Mouse (Mus musculus): ENCODE data around the gene Eif2d.

The Eif2d gene

DNA sequence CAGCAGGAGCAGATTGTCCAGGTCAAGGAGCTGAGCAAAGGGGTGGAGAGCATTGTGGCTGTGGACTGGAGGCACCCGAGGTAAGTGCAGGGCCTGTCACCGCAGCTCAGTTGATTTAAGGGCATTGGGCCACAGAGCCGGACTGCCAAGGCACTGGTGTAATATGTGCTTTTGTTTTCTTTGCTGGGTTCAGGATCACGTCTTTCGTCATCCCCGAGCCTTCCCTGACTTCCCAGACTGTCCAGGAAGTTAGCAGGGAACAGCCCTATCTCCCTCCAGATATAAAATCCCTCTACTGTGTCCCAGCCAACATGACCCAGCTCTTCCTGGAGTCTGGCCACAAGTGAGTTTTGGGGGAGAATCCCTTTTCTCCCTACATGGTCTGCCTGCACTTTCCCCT, 11.4 kb downstream of the Eif2d start:
- Histone ChIP-seq H3K36me3 (ENCODE audit: control insufficient read depth, insufficient read depth, low read length, poor library complexity, severe bottlenecking) (peaks cover 28% of the 10 kb centered on the region), H3K27me3 (ENCODE audit: control insufficient read depth, insufficient read depth, low read length, poor library complexity, severe bottlenecking) (no peaks in the 10 kb centered on the region)
- DNase-seq (ENCODE audit: low read depth, low spot score) = no peak

- Histone ChIP-seq H3K36me3 (ENCODE audit: control insufficient read depth, insufficient read depth, low read length, poor library complexity, severe bottlenecking) (peaks cover 19% of the 10 kb centered on the region), H3K27me3 (ENCODE audit: control insufficient read depth, insufficient read depth, low read length, poor library complexity, severe bottlenecking) (no peaks in the 10 kb centered on the region)
- DNase-seq (ENCODE audit: low read depth, low spot score) = no peak
Measured at GRCm38 (mm10) chr1:131167612-131168011, 14.6 kb downstream of the Eif2d start.

GRCm38 (mm10) chr1:131173001-131173400, 20.0 kb downstream of the Eif2d start:
- H3K36me3 ChIP-seq (ENCODE audit: control insufficient read depth, insufficient read depth, low read length, poor library complexity, severe bottlenecking) = peaks cover 8% of the 10 kb centered on the region; the same call in 1 of the 2 replicates
- DNase-seq (ENCODE audit: low read depth, low spot score) = no peak
- H3K27me3 ChIP-seq (ENCODE audit: control insufficient read depth, insufficient read depth, low read length, poor library complexity, severe bottlenecking) = no peaks in the 10 kb centered on the region

GRCm38 (mm10) chr1:131173809-131174208, 20.8 kb downstream of the Eif2d start:
- H3K27me3 ChIP-seq (ENCODE audit: control insufficient read depth, insufficient read depth, low read length, poor library complexity, severe bottlenecking) = no peaks in the 10 kb centered on the region

GRCm38 (mm10) chr1:131174299-131174861, 21.4 kb downstream of the Eif2d start:
- H3K27me3 ChIP-seq (ENCODE audit: control insufficient read depth, insufficient read depth, low read length, poor library complexity, severe bottlenecking) = no peaks in the 10 kb centered on the region
- DNase-seq (ENCODE audit: low read depth, low spot score) = no peak
- H3K36me3 ChIP-seq (ENCODE audit: control insufficient read depth, insufficient read depth, low read length, poor library complexity, severe bottlenecking) = peaks cover 11% of the 10 kb centered on the region

More at GRCm38 (mm10) chr1:131173809-131174208, 20.8 kb downstream of the Eif2d start:
- no peak for DNase-seq (ENCODE audit: low read depth, low spot score)
- peaks cover 10% of the 10 kb centered on the region; the same call in 1 of the 2 replicates for H3K36me3 ChIP-seq (ENCODE audit: control insufficient read depth, insufficient read depth, low read length, poor library complexity, severe bottlenecking)

DNA sequence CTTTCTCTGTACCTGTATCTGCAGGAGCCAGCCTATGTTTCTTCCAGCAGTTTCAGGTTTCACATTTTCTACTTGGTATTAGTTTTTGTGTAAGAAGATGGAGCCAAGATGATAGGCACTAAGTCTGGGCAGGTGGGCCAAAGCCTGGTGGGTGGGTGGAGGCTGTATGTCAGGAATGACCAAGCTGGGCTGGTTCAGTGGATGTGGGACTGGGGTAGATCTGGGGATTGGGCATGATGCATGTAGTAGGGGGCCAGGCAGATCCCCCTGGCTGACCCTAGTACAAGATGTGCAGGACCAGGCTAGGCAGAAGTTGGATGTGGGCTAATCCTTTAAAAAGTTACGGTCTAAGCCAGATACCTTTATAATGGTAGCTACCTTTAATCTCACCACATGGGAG, 22.2 kb downstream of the Eif2d start:
- H3K27me3 ChIP-seq (ENCODE audit: control insufficient read depth, insufficient read depth, low read length, poor library complexity, severe bottlenecking) = no peaks in the 10 kb centered on the region
- no peak for DNase-seq (ENCODE audit: low read depth, low spot score)
- H3K36me3 ChIP-seq (ENCODE audit: control insufficient read depth, insufficient read depth, low read length, poor library complexity, severe bottlenecking) = peaks cover 14% of the 10 kb centered on the region

DNA sequence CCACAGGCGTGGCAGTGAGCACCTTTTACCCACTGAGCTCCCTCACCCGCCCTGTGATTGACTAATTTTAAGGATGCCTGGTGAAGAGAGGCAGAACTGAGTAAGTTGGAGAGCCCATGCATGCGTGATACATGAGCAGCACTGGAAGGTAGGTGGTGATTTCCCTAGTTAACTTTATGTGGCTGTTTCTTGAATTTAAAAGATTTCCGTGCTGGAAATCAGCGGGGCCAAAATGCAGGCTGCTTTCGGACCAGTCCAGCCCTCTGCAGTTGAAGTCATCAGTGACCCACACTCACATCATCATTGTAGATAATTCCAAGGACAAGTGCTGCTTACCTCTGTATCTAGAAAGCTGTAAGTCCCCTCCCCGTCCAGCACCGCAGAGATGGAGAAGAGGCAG, 22.8 kb downstream of the Eif2d start:
- peaks cover 17% of the 10 kb centered on the region for H3K36me3 ChIP-seq (ENCODE audit: control insufficient read depth, insufficient read depth, low read length, poor library complexity, severe bottlenecking)
- H3K27me3 ChIP-seq (ENCODE audit: control insufficient read depth, insufficient read depth, low read length, poor library complexity, severe bottlenecking) = no peaks in the 10 kb centered on the region
- no peak for DNase-seq (ENCODE audit: low read depth, low spot score)

DNA sequence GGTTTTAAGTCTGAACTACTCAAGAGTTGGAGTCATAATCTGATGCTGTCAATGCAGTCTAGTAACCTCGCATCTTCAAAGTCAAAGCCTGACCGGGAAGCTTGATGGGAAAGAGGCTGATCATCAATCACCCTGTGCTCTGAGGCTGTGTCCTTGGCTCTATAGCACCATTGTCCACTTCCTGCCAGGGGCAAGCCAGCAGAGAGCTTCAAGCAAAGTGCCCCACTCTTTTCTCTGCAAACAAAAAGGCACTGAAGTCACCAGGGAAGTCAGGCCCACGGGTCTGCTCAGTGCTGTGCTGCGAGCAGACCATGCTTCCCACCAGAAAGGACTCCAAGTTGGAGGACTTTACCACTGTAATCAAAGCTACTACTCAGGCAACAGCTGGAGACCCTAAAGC, 24.3 kb downstream of the Eif2d start:
- H3K27me3 ChIP-seq (ENCODE audit: control insufficient read depth, insufficient read depth, low read length, poor library complexity, severe bottlenecking) = no peaks in the 10 kb centered on the region
- peaks cover 17% of the 10 kb centered on the region for H3K36me3 ChIP-seq (ENCODE audit: control insufficient read depth, insufficient read depth, low read length, poor library complexity, severe bottlenecking)
- DNase-seq (ENCODE audit: low read depth, low spot score) = no peak

GRCm38 (mm10) chr1:131178083-131178482, 25.1 kb downstream of the Eif2d start:
- no peak for DNase-seq (ENCODE audit: low read depth, low spot score)
- Histone ChIP-seq H3K36me3 (ENCODE audit: control insufficient read depth, insufficient read depth, low read length, poor library complexity, severe bottlenecking) (peaks cover 15% of the 10 kb centered on the region), H3K27me3 (ENCODE audit: control insufficient read depth, insufficient read depth, low read length, poor library complexity, severe bottlenecking) (no peaks in the 10 kb centered on the region)

GRCm38 (mm10) chr1:131180386-131180785, 27.4 kb downstream of the Eif2d start:
- Histone ChIP-seq H3K36me3 (ENCODE audit: control insufficient read depth, insufficient read depth, low read length, poor library complexity, severe bottlenecking) (peaks cover 14% of the 10 kb centered on the region), H3K27me3 (ENCODE audit: control insufficient read depth, insufficient read depth, low read length, poor library complexity, severe bottlenecking) (no peaks in the 10 kb centered on the region)
- no peak for DNase-seq (ENCODE audit: low read depth, low spot score)

DNA sequence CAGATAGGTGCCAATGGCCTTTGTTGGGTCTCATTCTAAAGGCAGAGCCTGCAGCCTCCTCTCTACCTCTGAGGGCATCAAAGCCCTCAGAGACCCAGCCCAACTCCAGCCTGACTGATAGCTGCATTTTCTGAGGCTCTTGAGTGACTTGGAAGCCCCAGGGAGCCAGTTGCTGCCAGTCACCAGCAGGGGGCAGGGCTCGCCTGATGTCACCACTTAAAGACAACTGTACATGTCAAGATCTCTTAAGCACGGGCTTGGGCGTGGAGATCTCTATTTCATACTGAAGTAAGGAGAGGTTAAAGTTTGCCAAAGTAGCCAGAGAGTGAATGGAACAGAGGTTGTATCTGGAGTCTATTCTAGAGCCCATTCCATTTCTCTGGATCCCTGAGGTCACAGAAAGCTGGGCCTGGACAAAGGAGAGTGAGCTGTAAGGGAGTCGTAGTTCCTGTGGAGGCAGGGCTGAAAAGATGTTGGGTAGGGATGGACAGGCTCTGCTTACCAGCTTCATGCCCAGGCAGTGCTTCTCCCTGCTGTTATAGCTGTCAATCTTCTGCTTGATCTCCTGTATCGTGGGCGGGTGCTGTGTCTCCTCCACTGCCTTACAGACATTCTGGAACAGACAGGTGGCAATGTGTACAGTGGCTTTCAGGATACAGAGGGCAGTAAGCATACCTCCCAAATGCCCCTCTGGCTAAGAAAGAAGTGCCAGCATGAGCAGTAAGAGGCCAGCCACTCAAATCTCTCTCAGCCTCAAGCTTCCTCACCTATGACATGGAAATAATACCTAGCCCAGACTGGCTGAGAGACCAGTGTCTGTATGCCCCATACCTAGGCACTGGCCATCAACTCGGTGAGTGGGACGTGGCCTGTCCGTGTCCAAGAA, 28.9 kb downstream of the Eif2d start:
- peak; percentile 90 for DNase-seq (ENCODE audit: low read depth, low spot score)
- no peaks in the 10 kb centered on the region for H3K27me3 ChIP-seq (ENCODE audit: control insufficient read depth, insufficient read depth, low read length, poor library complexity, severe bottlenecking)

GRCm38 (mm10) chr1:131183201-131183600, 30.2 kb downstream of the Eif2d start:
- DNase-seq (ENCODE audit: low read depth, low spot score) = no peak

More for the DNA sequence above, 28.9 kb downstream of the Eif2d start:
- H3K36me3 ChIP-seq (ENCODE audit: control insufficient read depth, insufficient read depth, low read length, poor library complexity, severe bottlenecking) = peaks cover 13% of the 10 kb centered on the region

DNA sequence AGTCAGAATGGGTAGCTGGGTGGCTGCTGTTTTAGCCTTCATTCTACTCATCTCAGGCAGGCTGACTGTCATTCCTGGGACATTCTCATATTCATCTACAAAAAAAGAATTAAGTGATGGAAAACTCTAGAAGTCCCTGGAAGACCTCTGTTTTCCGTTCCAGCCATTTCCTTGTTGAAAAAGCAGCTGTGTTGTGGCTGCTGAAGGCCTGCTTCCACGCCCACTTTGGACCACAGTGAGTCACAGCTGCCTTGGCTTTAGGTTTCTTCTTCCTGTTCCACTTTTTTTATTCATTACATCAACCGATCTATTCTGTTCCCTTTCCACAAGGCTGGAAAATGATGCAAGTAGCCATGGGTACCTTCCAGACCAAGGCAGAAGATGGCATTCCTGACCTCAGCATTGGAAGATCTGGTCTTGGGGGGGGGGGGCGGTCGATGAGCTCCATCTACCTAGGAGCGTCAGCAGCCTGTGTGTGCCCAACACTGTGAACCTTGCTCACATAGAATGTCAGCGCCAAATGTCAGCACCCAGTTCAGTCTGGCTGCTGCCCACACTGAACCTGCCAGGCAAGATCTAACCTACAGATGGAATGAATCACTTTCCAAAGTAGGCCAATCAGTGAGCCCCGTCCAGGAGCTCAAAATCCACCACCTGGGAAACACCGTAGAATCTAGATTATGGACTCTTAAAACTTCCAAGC, 31.4 kb downstream of the Eif2d start:
- H3K36me3 ChIP-seq (ENCODE audit: control insufficient read depth, insufficient read depth, low read length, poor library complexity, severe bottlenecking) = peaks cover 9% of the 10 kb centered on the region
- no peaks in the 10 kb centered on the region for H3K27me3 ChIP-seq (ENCODE audit: control insufficient read depth, insufficient read depth, low read length, poor library complexity, severe bottlenecking)
- peak; percentile 41 for DNase-seq (ENCODE audit: low read depth, low spot score)

More at GRCm38 (mm10) chr1:131183201-131183600, 30.2 kb downstream of the Eif2d start:
- Histone ChIP-seq H3K27me3 (ENCODE audit: control insufficient read depth, insufficient read depth, low read length, poor library complexity, severe bottlenecking) (no peaks in the 10 kb centered on the region), H3K36me3 (ENCODE audit: control insufficient read depth, insufficient read depth, low read length, poor library complexity, severe bottlenecking) (peaks cover 11% of the 10 kb centered on the region)

DNA sequence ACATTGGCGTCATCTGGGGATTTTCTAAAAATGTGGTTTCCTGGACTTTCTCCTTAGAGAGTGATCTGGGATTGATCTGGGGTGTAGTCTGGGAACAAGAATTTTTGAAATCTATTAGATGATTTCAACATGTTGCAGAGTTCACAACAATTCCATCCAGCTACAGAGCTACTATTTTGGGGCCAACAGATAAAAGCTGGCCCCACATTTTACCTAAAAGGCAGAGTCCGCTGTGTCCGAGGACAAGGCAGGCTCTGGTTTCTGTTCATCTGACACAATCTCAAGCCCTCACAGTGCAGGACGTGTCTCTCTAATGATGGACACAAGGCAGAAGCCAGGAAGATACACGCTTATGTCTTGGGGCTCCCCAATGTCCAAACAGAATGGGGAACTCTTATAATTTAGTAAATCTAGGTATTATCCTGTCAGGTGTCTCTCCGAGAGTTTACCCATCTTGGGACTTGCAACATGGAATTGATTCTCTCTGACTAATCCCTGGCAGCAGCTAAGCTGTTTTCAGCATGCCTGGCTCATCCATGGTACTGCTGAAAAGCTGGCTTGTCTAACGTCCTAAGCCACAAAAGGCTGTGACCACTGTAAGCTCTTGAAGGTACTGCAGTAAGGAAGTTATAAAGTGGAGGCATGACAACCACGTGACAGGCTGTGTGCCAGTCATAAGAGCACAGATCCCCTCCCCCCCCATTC, 32.1 kb downstream of the Eif2d start:
- peaks cover 5% of the 10 kb centered on the region for H3K36me3 ChIP-seq (ENCODE audit: control insufficient read depth, insufficient read depth, low read length, poor library complexity, severe bottlenecking)
- no peak for DNase-seq (ENCODE audit: low read depth, low spot score)
- H3K27me3 ChIP-seq (ENCODE audit: control insufficient read depth, insufficient read depth, low read length, poor library complexity, severe bottlenecking) = no peaks in the 10 kb centered on the region
